Mouse (Mus musculus): ENCODE results near the gene Tnfaip8l1.

DNA sequence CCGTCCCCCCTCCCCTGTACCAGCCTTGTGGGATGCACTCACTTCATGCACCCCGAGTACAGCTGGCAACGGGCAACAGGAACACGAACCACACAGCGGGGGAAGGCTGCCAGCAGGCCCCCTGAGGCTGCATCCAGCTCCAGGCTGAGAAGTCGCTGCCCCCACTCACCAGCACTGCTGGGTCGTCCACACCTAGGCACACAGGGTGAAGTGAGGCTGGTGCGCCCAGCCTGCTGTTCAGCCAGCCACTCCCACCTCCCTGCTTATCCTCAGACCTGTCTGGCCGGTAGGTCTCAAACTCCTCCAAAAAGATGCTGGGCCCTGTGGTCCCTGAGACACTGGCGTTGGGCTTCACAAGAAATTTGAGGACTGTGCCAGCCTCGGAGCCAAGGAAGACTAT lies 36.1 kb upstream of the Tnfaip8l1 start:
- TF ChIP-seq POLR2A (IDR thresholded peaks at IDR 0.05; ENCODE audit: control insufficient read depth in 1 of 2, insufficient read depth in 1 of 2, low read depth in 1 of 2, low read length in 2 of 2, poor library complexity in 1 of 2), result no peak
- TF ChIP-seq GABPA (IDR thresholded peaks at IDR 0.05; ENCODE audit: low read depth, low read length), result no peak
- no peak for TF ChIP-seq EP300 (IDR thresholded peaks at IDR 0.05; ENCODE audit: low read depth in 1 of 2, low read length in 2 of 2)
- TF ChIP-seq USF1 (IDR thresholded peaks at IDR 0.05; ENCODE audit: low read depth, low read length), result no peak
- TF ChIP-seq CTCF (IDR thresholded peaks at IDR 0.05 in 2 of 3, conservative IDR thresholded peaks at IDR 0.05 in 1 of 3; ENCODE audit: control insufficient read depth in 1 of 3, insufficient read depth in 1 of 3, low read depth in 2 of 3, low read length in 3 of 3, poor library complexity in 1 of 3, severe bottlenecking in 1 of 3), result no peak
